Mouse (Mus musculus) kidney, adult 2 months (tissue): Measurements from ENCODE around the gene H2-T3.

ENCODE experiments used
- CTCF ChIP-seq: fragments of 200-500 bp; conservative IDR thresholded peaks from 2 replicates; pipeline ENCODE4 v1.5.1; 2011; ENCODE audit warnings: low read depth, mild to moderate bottlenecking, control low read depth, low read length, moderate library complexity, mixed read lengths; ENCODE audit not compliant: insufficient read depth, insufficient read length
- POLR2A ChIP-seq: fragments of 200-500 bp; IDR thresholded peaks from one replicate; pipeline ENCODE4 v1.6.1; 2011; ENCODE audit warnings: low read depth, low read length, control low read depth

GRCm38 (mm10) chr17:36225231-36225824 is 35.2 kb upstream of the H2-T3 start:
- TF ChIP-seq CTCF (no peak), POLR2A (no peak)
